Mouse (Mus musculus): ENCODE data around the gene Alkbh8. TPM values are rescaled to one million over a fixed set of nuclear protein-coding genes. Genes with fewer than 3 reads are reported as not detected.

Gene Alkbh8
- 10 to 100 TPM; 13.4 to 19.9 TPM for total RNA-seq (2023)

DNA sequence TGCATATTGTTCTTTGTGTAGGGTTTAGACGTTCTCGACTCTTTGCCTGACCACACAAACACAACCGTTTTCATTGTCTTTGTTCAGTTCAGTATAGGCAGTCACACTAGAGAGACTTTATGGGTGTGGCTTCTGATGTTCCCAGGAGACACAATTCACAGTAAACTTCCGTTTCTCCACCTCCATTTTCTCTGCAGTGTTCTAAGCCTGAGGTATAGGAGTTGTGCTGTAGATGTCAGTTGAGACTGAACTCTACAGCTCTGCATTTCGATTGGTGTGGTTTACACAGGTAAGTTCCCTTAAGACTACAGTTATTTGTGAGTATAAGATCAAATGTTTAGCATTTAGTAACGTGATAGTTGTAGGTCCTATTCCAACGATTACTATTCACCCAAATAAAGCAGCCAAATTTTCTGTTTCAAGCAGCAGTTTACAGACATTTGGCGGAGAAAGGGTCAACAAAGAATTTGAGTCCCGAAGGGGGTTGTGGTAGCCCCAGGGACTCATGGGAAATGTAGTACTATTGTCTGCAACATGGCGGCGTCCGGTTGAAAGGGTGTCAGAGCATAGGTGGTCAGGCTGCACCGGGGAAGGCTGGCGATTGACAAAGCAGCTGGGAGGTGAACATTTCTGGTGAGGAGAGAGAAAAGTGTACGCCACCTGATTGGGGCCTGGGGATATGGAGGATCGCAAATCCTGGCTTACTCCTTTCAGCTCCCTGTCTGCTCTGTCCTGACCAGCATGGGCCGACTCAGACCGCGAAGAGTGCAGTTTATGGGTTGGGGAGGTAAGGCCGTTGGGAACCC is at the start of gene Alkbh8:
Gene Alkbh8 (plus strand): TSS at position 179 of the 806 bp plus-strand sequence.

DNA sequence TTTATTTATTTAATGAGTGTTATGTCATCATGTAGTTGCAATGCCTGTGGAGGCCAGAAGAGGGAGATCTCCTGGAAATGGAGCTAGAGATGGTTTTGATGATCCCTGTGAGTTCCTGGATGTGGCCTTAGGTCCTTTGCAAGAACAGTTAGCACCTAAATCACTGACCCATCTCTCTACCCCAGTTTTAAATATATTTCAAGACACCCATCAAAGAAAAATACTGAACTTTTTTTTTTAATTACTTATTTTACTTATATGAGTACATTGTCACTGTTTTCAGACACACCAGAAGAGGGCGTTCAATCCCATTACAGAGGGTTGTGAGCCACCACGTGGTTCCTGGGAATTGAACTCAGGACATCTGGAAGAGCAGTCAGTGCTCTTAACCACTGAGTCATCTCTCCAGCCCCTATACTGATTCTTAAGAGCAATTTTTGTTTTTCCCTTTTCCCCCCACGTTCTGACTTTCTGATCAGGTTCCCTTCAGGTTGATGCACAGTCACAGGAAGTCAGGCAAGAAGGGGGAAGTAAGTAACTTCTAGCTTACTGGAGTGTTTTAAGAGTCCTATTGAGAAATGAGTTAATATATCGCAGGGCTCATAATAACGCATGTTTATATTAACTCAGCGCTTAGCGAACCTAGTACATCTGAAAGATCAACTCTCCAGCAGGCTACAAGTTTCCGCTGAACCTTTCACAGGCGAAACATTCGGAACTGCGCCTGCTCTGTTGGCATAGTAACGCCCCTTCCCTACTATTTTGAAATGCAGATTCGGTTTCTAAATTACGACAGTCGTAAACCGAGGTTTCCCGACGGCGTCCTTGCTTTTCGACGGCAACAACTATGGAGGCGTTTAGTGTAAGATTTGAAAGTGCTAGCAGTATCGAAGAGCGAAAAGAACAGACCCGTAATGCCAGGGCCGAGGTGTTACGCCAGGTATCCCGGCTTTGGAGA is 68.6 kb downstream of the Alkbh8 start, which contains the start of gene Cwf19l2:
Gene Cwf19l2 (plus strand): TSS at position 342 of the 958 bp plus-strand sequence.

Other genes with a start within 250 kb of the Alkbh8 start
- gene Cwf19l2, start 68.5 kb downstream of the Alkbh8 start, total RNA-seq (2023): 10 to 100 TPM; 25.0 to 29.9 TPM
- gene Gucy1a2, start 197.6 kb downstream of the Alkbh8 start, total RNA-seq (2023): not detected